Mouse (Mus musculus) stomach, embryonic 14.5 days (tissue): ENCODE data around the gene Magel2. TPM values are rescaled to one million over a fixed set of nuclear protein-coding genes. Genes with fewer than 3 reads are reported as not detected.

Experiments
- ATAC-seq: fragments of 200-750 bp; cut with Nextera tagmentation; 2 replicates; pipeline ENCODE4 v1.8.0; 2017; ENCODE audit warnings: low read depth, moderate TSS enrichment; ENCODE audit not compliant: insufficient number of reproducible peaks, insufficient read depth, low FRiP score
- H3K27ac ChIP-seq: fragments of 300-500 bp; sonication (generic); 2 replicates; pipeline ENCODE4 v1.5.1; 2014; ENCODE audit warnings: mild to moderate bottlenecking, low read length, moderate library complexity, mixed read lengths
- H3K27me3 ChIP-seq: fragments of 300-500 bp; sonication (generic); 2 replicates; pipeline ENCODE4 v1.6.1; 2014; ENCODE audit warnings: low read length, control low read depth, mixed read lengths; ENCODE audit not compliant: control insufficient read depth, insufficient read depth
- H3K36me3 ChIP-seq: fragments of 300-500 bp; sonication (generic); 2 replicates; pipeline ENCODE4 v1.6.1; 2014; ENCODE audit warnings: mild to moderate bottlenecking, control low read depth, low read length, moderate library complexity, mixed read lengths; ENCODE audit not compliant: control insufficient read depth, insufficient read depth
- H3K4me1 ChIP-seq: fragments of 300-500 bp; sonication (generic); 2 replicates; pipeline ENCODE4 v1.6.1; 2014; ENCODE audit warnings: low read length, control low read depth, mixed read lengths; ENCODE audit not compliant: control insufficient read depth, insufficient read depth
- H3K4me2 ChIP-seq: fragments of 300-500 bp; sonication (generic); replicated peaks from 2 replicates; pipeline ENCODE4 v1.6.1; 2014; ENCODE audit warnings: low read depth, low read length, control low read depth
- H3K4me3 ChIP-seq: fragments of 300-500 bp; sonication (generic); 2 replicates; pipeline ENCODE4 v1.5.1; 2014; ENCODE audit warnings: low read depth, low read length, control low read depth
- H3K9ac ChIP-seq: fragments of 300-500 bp; sonication (generic); replicated peaks from 2 replicates; pipeline ENCODE4 v1.6.1; 2014; ENCODE audit warnings: low read depth, mild to moderate bottlenecking, control low read depth, low read length, moderate library complexity, mixed read lengths
- H3K9me3 ChIP-seq: fragments of 300-500 bp; sonication (generic); 2 replicates; pipeline ENCODE4 v1.6.1; 2016; ENCODE audit warnings: low read depth, low read length, control low read depth; ENCODE audit not compliant: control insufficient read depth
- WGBS: fragments of 180-500 bp; shearing (Covaris S2); extraction: QIAGEN DNeasy Blood & Tissue Kit; methylation state at CpG from one replicate; pipeline ENCODE4 v1.1.7; 2014; 5-methylcytosine and 5-hydroxymethylcytosine counted together
- polyA plus RNA-seq: library from polyadenylated mRNA; unstranded; fragments of >200 nt; fragmentation: Nextera tagmentation; extraction: Ambion mirVana; gene quantifications from 2 replicates; pipeline ENCODE4 v1.2.1, GENCODE M21; 2014

Magel2 gene
- polyA plus RNA-seq, 1 experiment from 2014 or later: 1.9 TPM

- ATAC-seq: no peak
Observed at GRCm38 (mm10) chr7:62375658-62376057, 1.2 kb upstream of the Magel2 start.

DNA sequence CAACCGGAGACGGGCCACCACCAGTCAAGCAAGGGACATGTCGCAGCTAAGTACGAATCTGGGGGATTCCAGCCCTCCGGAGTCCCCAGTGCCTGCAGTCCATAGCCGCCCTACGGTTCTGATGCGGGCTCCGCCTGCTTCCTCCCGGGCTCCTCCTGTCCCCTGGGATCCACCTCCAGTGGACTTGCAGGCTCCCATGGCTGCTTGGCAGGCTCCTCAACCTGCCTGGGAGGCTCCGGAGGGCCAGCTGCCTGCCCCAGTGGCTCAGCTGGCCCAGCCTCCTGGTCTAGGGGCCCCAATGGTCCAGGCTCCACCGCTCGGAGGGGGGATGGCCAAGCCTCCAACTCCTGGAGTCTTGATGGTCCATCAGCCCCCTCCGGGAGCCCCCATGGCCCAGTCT lies 503 bp downstream of the Magel2 start:
- Histone ChIP-seq H3K9me3 (no peaks in the 10 kb centered on the region; the same call in 1 of the 2 replicates), H3K4me3 (peak overlapping the region; percentile 36), H3K4me2 (peak overlapping the region; percentile 35), H3K9ac (no peak overlapping the region; the same call in 1 of the 2 replicates), H3K27ac (no peak overlapping the region), H3K36me3 (no peaks in the 10 kb centered on the region), H3K27me3 (no peaks in the 10 kb centered on the region), H3K4me1 (no peaks in the 10 kb centered on the region)
- 22% methylated on average over 11 of the region's 14 CpGs for WGBS
- ATAC-seq: peak; percentile 57

More at GRCm38 (mm10) chr7:62375658-62376057, 1.2 kb upstream of the Magel2 start:
- no peak overlapping the region for H3K4me3 ChIP-seq
- no peaks in the 10 kb centered on the region for H3K27me3 ChIP-seq
- WGBS: 33% methylated on average over 4 of the region's 4 CpGs
- no peak overlapping the region for H3K27ac ChIP-seq
- H3K9ac ChIP-seq: no peak overlapping the region
- no peaks in the 10 kb centered on the region for H3K36me3 ChIP-seq
- no peaks in the 10 kb centered on the region for H3K4me1 ChIP-seq
- H3K9me3 ChIP-seq: no peaks in the 10 kb centered on the region; the same call in 1 of the 2 replicates
- no peak overlapping the region for H3K4me2 ChIP-seq

- 88% methylated on average over 9 of the region's 9 CpGs for WGBS
- Histone ChIP-seq H3K27me3 (no peaks in the 10 kb centered on the region), H3K27ac (no peak overlapping the region), H3K9me3 (no peaks in the 10 kb centered on the region; the same call in 1 of the 2 replicates), H3K36me3 (no peaks in the 10 kb centered on the region), H3K4me2 (no peak overlapping the region), H3K4me1 (no peaks in the 10 kb centered on the region), H3K4me3 (no peak overlapping the region), H3K9ac (no peak overlapping the region)
- no peak; the same call in 1 of the 2 replicates for ATAC-seq
Observed at GRCm38 (mm10) chr7:62378529-62378928, 1.7 kb downstream of the Magel2 start.

GRCm38 (mm10) chr7:62382391-62382790 lies 5.6 kb downstream of the Magel2 start:
- no peaks in the 10 kb centered on the region for H3K27me3 ChIP-seq
- no peak overlapping the region for H3K27ac ChIP-seq
- H3K9ac ChIP-seq: no peak overlapping the region
- WGBS: 5% methylated on average over 2 of the region's 2 CpGs
- H3K4me1 ChIP-seq: no peaks in the 10 kb centered on the region
- no peaks in the 10 kb centered on the region; the same call in 1 of the 2 replicates for H3K9me3 ChIP-seq
- no peak overlapping the region for H3K4me3 ChIP-seq
- no peak overlapping the region for H3K4me2 ChIP-seq
- ATAC-seq: no peak
- no peaks in the 10 kb centered on the region for H3K36me3 ChIP-seq

- 44% methylated on average over 4 of the region's 4 CpGs for WGBS
- Histone ChIP-seq H3K4me2 (no peak overlapping the region), H3K27me3 (no peaks in the 10 kb centered on the region), H3K27ac (no peak overlapping the region), H3K4me3 (no peak overlapping the region), H3K36me3 (no peaks in the 10 kb centered on the region), H3K9ac (no peak overlapping the region), H3K4me1 (no peaks in the 10 kb centered on the region), H3K9me3 (no peaks in the 10 kb centered on the region)
- ATAC-seq: no peak
Observed at GRCm38 (mm10) chr7:62388291-62388690, 11.5 kb downstream of the Magel2 start.

DNA sequence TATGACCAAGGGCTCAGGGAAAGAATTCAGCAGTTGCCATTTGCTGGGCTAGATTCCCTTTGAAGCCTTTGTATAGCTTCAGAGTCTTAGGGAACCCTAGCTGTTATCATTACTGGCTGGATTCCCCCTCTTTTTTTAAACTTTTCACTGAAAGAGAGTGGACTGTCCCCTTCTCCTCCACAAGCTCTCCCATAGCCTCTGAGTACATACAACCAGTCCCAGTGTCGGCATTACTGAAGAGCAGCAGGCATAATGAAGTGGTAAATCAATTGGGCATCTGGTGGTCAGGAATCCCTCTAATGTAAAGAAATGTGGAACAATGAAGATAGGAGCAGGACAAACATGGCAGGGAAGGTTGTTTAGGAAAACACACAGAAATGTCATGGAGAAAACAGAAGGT lies 15.4 kb downstream of the Magel2 start:
- Histone ChIP-seq H3K4me3 (no peak overlapping the region), H3K4me1 (no peaks in the 10 kb centered on the region), H3K27me3 (no peaks in the 10 kb centered on the region), H3K36me3 (no peaks in the 10 kb centered on the region), H3K27ac (no peak overlapping the region), H3K9ac (no peak overlapping the region), H3K9me3 (no peaks in the 10 kb centered on the region), H3K4me2 (no peak overlapping the region)
- ATAC-seq: no peak
- 45% methylated on average over 1 of the region's 1 CpGs for WGBS

GRCm38 (mm10) chr7:62406573-62407050 lies 29.8 kb downstream of the Magel2 start:
- Histone ChIP-seq H3K4me3 (0 out of 2 replicates have a peak overlapping the region, but pooled peaks have one; percentile 6), H3K9ac (no peak overlapping the region), H3K27ac (no peak overlapping the region), H3K27me3 (no peaks in the 10 kb centered on the region), H3K36me3 (no peaks in the 10 kb centered on the region), H3K9me3 (no peaks in the 10 kb centered on the region), H3K4me2 (peak overlapping the region; percentile 33), H3K4me1 (no peaks in the 10 kb centered on the region)
- no peak for ATAC-seq
- 48% methylated on average over 19 of the region's 19 CpGs for WGBS

- Histone ChIP-seq H3K27ac (no peak overlapping the region), H3K9ac (no peak overlapping the region), H3K4me2 (no peak overlapping the region), H3K4me1 (no peaks in the 10 kb centered on the region), H3K36me3 (no peaks in the 10 kb centered on the region), H3K27me3 (no peaks in the 10 kb centered on the region), H3K4me3 (no peak overlapping the region), H3K9me3 (no peaks in the 10 kb centered on the region)
- ATAC-seq: no peak
- WGBS: 60% methylated on average over 3 of the region's 3 CpGs
Observed at GRCm38 (mm10) chr7:62407803-62408202, 31.0 kb downstream of the Magel2 start.

- Histone ChIP-seq H3K27ac (no peak overlapping the region), H3K9ac (no peak overlapping the region), H3K4me1 (no peaks in the 10 kb centered on the region), H3K36me3 (no peaks in the 10 kb centered on the region), H3K9me3 (no peaks in the 10 kb centered on the region), H3K4me2 (no peak overlapping the region), H3K27me3 (no peaks in the 10 kb centered on the region), H3K4me3 (no peak overlapping the region)
- WGBS: 69% methylated on average over 1 of the region's 1 CpGs
- no peak for ATAC-seq
Observed at GRCm38 (mm10) chr7:62415222-62415621, 38.4 kb downstream of the Magel2 start.
